Mouse (Mus musculus): ENCODE results near the gene Msh6.

DNA sequence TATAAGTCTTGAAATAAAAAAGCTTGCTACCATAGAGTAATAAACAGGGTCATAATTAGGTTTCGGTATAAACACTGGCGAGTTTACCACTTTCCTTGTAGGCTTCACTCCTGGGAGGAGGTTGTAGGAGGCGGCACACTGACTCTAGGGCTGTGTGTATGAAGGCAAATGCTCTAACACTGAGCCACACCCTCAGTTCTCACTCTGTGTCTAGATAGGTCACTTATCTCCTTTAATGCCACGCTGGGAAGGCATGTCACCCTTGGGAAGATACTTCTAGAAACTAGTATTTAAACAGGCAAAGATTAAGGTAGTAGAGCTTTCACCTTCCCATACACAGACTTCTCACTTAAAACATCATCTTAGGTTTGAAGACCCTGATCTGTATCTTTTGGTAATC, 59.6 kb downstream of the Msh6 start:
- TF ChIP-seq CTCF (IDR thresholded peaks at IDR 0.05; ENCODE audit: borderline replicate concordance, extremely low read depth, insufficient read depth, insufficient read length) = no peak
- no peak for TF ChIP-seq POLR2A (IDR thresholded peaks at IDR 0.05; ENCODE audit: borderline replicate concordance, extremely low read depth, insufficient read depth, insufficient read length, poor library complexity, severe bottlenecking)

Data from brain, embryonic 14.5 days (tissue).